Mouse (Mus musculus): Measurements from ENCODE around the gene Adcy4.

Gene Adcy4

DNA sequence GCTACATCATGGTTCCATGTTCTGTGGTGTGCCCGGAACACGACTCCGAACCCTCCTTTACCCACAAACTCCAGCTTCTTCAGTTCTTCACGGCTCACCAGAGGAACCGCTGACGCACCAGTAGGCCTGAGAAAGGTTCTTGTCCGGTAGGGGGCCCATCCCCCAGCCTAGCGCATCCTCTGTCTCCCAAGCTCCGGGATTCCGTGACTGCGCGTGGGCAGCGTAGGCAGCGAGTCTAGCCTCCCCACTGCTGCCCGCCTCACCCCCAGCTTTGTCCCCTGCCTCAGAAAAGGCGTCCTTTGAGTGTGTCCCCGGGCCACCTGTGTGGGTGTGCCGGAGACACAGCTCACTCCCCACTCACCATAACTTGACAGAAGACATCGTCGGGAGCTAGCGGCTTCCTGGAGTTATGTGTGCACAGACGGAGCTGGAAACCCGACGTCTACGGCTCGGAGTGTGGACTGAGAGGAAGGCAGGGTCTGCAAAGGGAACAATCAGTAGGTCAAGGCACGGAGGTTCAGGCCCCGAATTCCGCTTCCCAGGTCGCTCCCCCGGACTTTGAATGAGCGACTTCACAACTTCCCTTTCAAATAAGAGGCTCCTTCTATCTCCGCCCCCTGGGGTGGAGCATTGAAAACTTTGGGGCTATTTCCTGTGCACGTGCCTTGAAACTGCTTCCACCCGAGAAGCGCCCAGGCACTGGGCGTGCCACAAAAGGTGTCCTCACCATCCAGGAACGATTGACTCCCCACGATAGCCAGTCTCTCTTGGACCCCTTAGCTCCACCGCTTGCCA, 4.6 kb upstream of the Adcy4 start, which contains the start of gene Ripk3:
Gene Ripk3, minus strand, starts transcription at position 610 of the 795 bp plus-strand sequence.
- DNase-seq (ENCODE audit: low read depth in 1 of 2, low spot score in 2 of 2): peak in 1 of 2 experiments; percentile 58

DNA sequence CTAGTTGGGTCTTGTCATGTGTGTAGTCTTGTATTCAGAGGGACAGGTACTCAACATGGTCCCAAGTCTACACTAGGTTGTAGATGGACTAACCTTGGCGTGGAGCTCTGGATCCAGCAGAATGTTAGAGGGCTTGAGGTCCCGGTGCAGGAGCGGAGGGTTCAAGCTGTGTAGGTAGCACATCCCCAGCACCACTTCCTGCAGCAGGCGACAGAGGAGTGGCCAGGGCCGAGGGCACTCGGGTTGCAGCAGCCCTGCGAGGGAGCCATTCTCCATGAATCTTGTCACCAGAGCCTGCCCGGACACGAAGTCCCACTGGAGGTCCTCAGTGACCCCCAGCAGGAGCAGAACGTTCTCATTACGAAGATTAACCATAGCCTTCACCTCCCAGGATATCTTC, 3.8 kb upstream of the Adcy4 start:
- peak in 1 of 2 experiments; percentile 1 for DNase-seq (ENCODE audit: low read depth in 1 of 2, low spot score in 2 of 2)

DNA sequence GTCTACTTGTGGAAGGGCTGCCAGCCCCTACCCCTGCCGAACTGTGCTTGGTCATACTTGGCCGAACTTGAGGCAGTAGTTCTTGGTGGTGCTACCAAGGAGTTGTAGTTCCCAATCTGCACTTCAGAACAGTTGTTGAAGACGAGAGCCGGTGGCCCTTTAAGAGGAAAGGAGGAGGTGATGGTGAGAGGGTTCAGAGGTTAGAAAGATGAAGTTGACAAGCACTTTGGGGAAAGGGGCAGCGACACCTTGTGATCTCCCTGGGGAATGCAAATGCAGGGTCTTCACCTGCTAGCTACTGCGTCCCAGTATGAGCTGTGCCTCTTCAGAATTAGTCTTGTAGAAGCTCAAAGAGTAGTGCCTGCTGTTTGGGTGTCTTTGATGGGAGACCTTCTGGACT, 1.3 kb upstream of the Adcy4 start:
- no peak for DNase-seq (ENCODE audit: low read depth in 1 of 2, low spot score in 2 of 2)

DNA sequence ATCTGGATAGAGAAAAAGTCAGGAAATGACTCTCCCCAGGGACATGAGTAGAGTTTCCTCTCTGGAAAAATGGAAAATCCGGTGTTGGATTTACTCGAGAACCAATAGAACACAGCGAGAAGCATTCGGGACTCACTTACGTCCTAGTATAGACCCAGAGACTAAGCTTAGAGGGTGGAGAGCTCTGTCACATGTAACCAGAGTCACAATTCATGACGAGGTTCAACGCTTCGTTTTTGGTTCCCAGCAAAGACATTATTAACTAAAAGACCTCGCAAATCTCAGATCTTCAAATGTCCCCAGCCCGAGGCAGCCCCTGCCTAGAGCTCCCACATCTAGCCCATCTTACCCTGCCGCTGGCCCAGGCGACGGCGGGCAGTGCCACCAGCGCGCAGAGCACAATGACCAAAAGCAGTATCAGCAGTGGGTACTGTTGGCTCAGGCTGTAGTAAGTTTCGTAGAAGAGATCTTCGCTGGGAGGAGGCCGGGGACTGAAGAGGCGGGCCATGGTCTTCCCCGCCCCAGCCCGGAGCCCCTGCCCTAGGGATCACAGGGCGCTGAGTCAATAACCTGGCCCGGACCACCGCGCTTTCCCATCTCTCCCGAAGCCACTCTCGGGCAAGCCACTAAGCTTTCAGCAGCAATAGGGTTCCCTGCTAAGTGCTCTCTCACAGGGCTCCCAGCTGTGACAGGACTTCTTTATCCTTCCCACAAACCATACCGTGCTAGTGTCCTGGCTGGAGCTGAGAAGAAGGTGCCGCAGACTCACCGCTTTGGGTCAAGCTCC, 531 bp downstream of the Adcy4 start:
- DNase-seq (ENCODE audit: low read depth in 1 of 2, low spot score in 2 of 2): no peak

DNA sequence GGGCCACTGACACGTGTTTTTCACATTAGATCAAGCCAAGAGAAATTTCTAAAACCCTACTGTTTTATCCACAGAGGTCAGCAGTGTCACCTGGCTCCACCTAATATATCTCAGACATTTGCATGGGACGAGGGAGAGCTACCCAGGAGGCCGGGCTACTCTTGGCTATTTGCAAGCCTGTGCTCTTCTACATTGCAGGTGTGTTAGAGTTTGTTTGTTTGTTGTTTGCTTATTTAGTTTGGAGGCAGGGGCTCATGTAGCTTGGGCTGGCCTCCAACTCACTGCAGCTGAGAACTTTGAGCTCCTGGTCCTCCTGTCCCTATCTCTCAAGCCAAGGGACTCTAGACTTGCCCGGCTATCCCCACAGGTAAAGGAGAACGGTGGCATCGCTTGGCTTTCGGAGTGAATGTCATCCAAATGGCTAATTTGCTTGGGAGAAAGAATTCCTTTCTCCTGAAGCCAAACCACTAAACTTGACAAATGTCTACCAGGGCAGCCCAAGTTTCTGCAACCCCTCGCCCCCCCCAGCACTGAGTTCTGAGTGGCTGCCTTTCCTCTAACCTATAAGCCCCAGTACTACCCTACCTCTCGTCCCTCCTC, 1.4 kb downstream of the Adcy4 start:
- no peak for DNase-seq (ENCODE audit: low read depth in 1 of 2, low spot score in 2 of 2)

DNA sequence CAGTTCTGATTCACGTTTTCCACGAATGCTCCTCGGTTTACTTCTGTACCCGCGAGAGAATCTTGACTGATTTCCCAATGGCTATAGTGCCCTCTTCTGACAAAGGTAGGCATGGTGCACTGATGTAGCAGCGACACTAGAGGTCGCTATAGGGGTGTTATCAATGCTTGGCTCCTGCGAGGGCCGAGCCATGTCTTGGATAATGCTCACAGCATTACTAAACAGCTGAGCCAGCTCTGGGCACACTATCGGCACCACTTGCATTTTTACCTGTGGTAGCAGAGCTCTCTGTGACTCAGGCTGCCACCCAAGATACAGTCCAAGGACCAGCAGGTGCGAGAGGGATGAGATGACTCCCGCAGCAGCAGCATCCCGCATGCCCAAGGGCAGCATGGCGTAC, 2.6 kb downstream of the Adcy4 start:
- peak in 1 of 2 experiments; percentile 40 for DNase-seq (ENCODE audit: low read depth in 1 of 2, low spot score in 2 of 2)

DNA sequence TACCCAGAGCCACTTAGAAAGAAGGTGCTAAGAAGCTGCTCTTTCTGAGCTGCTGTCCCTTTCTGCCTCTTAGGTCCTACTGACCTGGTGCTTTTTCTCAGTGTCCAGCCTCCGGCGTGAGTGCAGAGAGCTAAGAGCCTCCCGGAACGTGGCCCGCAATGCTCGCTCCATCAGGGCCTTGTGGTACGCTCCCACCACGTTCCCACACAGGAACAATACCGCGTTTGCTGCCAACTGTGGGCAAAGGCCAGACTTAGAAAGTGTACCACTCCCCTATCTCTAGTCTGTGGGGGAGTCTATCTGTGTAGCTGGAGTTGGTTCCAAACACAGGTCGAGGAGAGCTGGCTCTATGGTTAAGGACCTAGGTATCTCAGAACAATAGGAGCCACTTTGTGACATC, 3.2 kb downstream of the Adcy4 start:
- DNase-seq (ENCODE audit: low read depth in 1 of 2, low spot score in 2 of 2): no peak

DNA sequence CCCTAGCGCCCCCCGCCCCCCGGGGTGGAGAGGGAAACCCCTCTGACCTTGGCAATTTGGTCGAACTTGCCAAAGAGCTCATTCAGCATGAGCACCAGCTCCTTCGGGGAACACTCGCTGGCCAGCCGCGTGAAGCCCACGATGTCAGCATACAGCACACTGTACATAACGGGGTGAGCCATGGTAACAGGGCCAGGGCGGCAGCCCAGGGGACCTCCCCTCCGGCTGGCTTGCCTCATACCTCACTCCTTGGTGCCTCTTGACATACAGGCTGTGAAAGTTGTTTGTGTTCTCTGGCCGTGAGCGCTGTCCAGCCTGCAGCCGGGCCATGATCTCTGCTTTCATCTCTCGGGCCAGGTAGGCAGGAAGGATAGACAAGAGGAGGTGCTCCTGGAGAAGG, 4.2 kb downstream of the Adcy4 start:
- peak in 1 of 2 experiments; percentile 1 for DNase-seq (ENCODE audit: low read depth in 1 of 2, low spot score in 2 of 2)

DNA sequence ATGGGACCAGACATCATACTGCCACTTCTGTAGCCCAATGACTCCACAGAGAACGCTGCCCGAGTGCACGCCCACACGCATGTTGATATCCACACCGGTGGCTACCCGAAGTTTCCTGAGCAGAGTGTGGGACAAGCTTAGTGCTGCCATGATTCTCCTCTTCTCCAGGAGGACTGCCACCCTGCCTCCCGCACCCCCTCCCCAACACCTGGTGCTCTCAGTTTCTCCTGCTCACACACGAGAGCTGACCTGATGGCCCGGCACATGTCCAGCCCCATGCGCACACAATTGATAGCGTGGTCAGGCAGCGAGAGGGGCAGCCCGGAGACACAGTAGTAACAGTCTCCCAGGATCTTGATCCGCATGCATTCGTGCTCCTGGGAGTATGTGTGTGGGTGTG, 5.2 kb downstream of the Adcy4 start:
- no peak for DNase-seq (ENCODE audit: low read depth in 1 of 2, low spot score in 2 of 2)

DNA sequence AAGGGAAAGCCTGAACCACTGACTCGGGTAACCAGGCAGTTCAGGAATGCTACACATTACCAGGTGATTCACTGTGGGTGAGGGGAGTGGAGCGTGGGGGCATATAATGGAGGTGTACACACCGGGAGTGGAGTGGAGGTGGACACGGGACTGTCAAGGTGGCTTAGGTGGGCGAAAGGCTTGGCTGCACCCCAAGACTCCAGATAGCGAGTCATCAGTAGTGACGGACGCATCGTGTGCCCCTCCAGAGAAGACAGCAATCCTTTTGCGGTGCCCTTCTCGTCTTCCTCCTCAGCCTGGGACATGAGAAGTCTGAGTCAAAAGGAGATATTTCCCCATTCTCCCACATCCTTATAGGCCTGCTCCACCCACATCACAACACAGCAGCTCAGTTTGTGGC, 6.1 kb downstream of the Adcy4 start:
- no peak for DNase-seq (ENCODE audit: low read depth in 1 of 2, low spot score in 2 of 2)

DNA sequence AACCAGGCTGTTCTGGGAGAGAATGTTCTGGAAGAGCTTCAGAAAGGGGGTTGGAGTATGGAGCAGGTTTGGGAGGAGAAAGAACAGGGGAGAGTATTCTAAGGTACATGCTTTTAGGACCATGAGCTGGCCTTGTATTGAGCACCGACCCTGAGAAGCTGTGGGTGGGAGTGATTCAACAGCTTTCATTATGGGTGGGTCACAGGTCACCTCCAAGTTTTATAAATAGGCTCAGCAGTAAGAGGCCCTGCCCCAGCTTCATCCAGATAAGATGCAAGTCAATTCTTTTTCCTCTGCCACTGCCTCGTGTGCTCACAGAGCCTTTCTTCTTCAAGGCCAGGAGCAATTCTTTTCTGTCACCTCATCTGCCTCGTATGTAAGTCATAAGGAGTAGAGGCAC, 6.7 kb downstream of the Adcy4 start:
- DNase-seq (ENCODE audit: low read depth in 1 of 2, low spot score in 2 of 2): no peak

DNA sequence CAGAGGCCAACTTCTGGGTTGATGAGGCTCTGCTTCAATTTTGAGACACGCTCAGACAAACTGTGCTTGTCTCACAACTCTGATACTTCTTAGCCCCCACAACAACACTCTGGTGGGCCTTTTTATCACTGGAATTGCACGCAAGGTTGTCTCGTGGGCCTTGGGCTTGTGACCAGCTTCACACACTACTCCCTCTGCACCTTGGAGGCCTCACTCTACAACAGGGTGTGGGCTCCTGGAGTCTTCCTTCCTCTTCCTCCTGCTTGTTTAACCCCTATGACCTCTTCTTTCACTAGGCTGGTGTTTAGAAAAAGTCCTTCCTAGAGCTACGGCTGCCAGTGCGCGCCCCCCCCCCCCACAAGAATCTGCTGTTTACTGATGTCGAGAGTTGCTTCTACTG, 7.2 kb downstream of the Adcy4 start:
- DNase-seq (ENCODE audit: low read depth in 1 of 2, low spot score in 2 of 2): no peak

DNA sequence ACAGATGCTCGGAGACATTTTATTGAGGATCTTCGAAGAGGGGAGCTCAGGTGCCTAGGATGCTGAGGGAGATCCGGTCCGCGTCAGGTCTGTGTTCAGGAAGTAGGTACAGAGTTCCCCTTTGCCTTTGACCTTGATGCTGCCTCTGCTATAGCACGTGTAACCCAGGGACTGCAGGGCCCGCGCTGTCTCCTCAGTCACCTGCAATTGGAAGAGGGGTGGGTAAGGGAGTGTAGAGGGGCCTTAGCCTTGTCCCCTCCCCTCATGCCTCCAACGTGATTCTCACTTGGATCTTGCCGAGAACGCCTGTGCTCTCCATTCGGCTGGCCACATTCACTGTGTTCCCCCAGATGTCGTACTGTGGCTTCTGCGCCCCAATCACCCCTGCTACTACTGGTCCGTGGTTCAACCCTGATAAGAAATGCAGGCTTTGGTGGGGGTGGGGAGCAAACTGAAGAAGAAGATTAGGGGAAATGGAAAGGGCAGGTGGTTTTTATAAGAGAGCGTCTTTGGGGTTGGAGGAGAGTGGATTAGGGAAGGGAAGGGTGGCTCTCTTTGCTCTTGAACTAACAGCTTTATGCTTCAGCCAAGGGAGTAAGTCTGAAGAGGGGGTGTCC, 14.7 kb downstream of the Adcy4 start:
- no peak for DNase-seq (ENCODE audit: low read depth in 1 of 2, low spot score in 2 of 2)

DNA sequence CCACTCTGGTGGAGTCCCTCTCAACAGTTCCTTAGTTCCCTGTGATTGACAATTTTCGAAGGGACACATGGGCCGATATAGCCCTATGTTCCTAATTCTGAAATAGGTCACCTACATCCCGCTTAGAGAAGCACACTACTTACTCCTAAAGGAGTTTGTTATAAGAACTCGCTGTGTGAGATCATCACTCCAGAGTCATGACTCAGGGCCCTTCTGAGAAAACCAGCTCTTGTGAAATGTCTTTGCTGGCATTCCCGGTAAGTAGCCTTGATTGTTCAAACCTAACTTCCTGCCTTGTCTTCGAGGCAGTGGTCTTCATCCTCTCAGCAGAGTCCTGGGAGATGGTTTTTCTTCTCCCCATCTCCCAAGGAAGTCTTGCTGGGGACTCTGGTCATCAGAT, 15.3 kb downstream of the Adcy4 start:
- DNase-seq (ENCODE audit: low read depth in 1 of 2, low spot score in 2 of 2): no peak

DNA sequence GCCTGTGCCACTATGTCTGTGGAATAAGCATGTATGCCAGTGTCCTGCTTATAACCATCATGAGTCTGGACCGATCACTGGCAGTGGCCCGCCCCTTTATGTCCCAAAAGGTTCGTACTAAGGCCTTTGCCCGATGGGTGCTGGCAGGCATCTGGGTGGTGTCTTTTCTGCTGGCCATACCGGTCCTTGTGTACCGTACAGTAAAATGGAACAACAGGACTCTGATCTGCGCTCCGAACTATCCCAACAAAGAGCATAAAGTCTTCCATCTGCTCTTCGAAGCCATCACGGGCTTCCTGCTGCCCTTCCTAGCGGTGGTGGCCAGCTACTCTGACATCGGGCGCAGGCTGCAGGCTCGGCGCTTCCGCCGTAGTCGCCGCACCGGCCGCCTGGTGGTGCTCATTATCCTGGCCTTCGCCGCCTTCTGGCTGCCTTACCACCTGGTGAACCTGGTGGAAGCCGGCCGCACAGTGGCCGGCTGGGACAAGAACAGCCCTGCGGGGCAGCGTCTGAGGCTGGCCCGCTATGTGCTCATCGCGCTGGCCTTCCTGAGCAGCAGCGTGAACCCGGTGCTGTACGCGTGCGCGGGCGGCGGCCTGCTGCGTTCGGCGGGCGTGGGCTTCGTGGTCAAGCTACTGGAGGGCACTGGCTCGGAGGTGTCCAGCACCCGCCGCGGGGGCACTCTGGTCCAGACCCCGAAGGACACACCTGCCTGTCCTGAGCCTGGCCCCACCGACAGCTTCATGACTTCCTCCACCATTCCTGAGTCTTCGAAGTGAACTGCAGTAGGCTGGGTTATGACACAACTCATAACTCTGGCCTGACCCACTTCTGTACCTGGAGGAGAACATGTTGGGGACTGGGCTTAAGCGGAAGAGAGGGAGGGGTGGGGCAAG, 16.1 kb downstream of the Adcy4 start:
- no peak for DNase-seq (ENCODE audit: low read depth in 1 of 2, low spot score in 2 of 2)

DNA sequence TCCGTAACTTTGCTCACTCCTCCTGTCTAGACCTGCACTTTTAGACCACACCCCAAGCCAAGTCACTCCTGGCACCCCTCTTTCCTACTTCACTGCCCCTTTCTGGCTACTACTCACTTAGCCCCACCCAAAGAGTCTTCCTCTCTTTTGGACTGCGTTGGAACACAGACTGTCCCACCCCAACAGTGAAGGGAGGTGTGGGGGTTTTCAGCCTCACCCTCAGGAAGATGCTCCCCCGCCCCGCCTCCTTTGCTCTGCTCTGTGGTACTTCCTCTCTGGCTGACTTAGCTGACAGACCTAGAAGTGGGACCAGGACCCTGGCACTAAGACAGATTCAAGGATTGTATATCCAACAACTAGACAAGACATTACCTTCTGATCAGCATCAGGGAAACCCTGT, 18.2 kb downstream of the Adcy4 start, which contains the start of gene Ltb4r1:
Gene Ltb4r1, plus strand, starts transcription at position 267 of the 400 bp plus-strand sequence.
- no peak for DNase-seq (ENCODE audit: low read depth in 1 of 2, low spot score in 2 of 2)

DNA sequence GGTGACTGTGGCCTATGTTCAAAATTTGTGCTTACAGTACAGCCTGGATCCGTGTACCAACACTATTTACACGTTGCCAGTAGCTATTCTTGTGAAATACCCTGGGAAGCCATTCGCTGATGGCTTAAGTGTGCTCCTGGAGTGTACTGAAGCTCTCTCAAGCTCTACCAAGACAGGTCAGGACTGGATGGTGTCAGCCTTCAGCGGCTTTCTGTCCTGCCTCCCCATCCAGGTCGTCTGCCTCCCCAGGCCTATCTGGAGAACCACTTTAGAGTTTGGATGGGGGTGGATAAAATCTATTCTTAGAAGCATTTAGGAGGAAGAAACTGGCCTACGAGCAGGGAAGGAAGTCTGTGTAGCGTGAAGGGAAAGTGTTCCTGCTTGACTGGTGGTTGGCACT, 20.7 kb downstream of the Adcy4 start:
- no peak for DNase-seq (ENCODE audit: low read depth in 1 of 2, low spot score in 2 of 2)

DNA sequence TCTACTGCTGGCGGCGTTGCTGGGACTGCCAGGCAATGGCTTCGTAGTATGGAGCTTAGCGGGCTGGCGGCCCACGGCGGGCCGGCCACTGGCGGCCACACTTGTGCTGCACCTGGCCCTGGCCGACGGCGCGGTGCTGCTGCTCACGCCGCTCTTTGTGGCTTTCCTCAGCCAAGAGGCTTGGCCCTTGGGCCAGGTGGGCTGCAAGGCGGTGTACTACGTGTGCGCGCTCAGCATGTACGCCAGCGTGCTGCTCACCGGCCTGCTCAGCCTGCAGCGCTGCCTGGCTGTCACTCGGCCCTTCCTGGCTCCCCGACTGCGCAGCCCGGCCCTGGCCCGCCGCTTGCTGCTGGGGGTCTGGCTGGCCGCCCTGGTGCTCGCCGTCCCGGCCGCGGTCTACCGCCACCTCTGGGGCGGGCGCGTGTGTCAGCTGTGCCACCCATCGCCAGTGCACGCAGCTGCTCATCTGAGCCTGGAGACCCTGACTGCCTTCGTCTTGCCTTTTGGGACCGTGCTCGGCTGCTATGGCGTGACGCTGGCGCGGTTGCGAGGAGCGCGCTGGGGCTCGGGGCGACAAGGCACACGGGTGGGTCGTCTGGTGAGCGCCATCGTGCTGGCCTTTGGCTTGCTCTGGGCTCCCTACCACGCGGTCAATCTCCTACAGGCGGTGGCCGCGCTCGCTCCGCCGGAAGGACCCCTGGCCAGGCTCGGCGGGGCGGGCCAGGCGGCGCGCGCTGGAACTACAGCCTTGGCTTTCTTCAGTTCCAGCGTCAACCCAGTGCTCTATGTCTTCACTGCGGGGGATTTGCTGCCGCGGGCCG, 21.7 kb downstream of the Adcy4 start:
- no peak for DNase-seq (ENCODE audit: low read depth in 1 of 2, low spot score in 2 of 2)

DNA sequence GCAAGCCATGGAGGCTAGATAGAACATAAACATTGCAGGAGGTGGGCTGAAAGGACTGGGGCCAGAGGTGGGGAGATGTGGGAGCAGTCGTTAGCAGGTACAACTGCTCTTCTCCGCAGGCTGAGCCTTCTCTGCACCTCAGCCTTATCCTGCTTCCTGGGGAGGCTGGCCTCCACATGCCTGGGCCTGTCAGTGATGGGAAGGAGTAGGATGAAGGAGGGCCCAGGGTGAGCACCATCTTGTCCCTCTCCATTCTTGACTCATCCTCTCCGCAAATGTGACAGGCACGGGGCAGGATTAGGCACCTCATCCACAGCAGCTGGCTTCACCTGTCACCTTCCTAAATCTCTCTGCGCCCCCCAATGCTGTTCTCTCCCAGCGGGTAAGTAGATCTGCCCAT, 22.7 kb downstream of the Adcy4 start, which contains the start of gene Ltb4r2:
Gene Ltb4r2, plus strand, starts transcription at position 266 of the 400 bp plus-strand sequence.
- no peak for DNase-seq (ENCODE audit: low read depth in 1 of 2, low spot score in 2 of 2)

DNA sequence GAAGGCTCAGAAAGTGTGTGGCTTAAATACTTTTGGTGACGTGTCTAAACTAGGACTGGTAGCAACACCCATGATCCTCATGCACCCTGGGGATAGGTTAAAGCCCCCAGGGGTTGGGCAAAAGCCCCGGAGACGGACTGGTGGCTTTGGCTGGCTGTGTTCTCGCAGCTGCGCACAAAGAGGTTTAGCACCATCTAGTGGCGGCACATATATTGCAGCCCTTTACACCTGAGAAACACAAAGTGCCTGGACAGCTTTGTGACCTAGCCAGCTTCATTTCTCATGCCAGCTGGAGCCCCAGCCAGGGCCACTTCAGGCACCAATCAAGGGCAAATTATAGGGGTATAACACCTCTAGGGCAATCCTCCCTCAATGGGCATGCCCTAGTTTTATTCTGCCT, 23.7 kb downstream of the Adcy4 start:
- DNase-seq (ENCODE audit: low read depth in 1 of 2, low spot score in 2 of 2): peak; percentile 53 to 77
